Mouse (Mus musculus) MEL (cell line): ENCODE measurements around the gene Muc13. TPM values are rescaled to one million over a fixed set of nuclear protein-coding genes. Genes with fewer than 3 reads are reported as not detected.

Source experiments
- DNase-seq: peaks from one replicate; pipeline ENCODE4 v3.0.0; 2011; ENCODE audit warnings: low read depth, low spot score
- H3K27ac ChIP-seq: 2 replicates; pipeline ENCODE4 v1.5.1; 2012; ENCODE audit warnings: low read depth, mild to moderate bottlenecking, control low read depth, low read length, moderate library complexity; ENCODE audit not compliant: control insufficient read depth
- H3K27me3 ChIP-seq, 2 experiments: fragments of 150-350 bp in 1 of 2; sonication (generic) in 1 of 2; 2 replicates each; pipeline ENCODE4 v1.6.1; 2012; ENCODE audit warnings: low read length in 2 of 2, mild to moderate bottlenecking in 2 of 2, improper control_type of control experiment in 1 of 2, moderate library complexity in 1 of 2; ENCODE audit not compliant: insufficient read depth in 2 of 2, control insufficient read depth in 1 of 2
- H3K36me3 ChIP-seq, 2 experiments: 2 replicates each; pipeline ENCODE4 v1.6.1; 2012 to 2014; ENCODE audit warnings: low read length in 2 of 2, improper control_type of control experiment in 1 of 2, inconsistent platforms in 1 of 2, mild to moderate bottlenecking in 1 of 2; ENCODE audit not compliant: insufficient read depth in 2 of 2, control insufficient read depth in 1 of 2
- H3K4me1 ChIP-seq, 2 experiments: fragments of 150-350 bp in 1 of 2; sonication (generic) in 1 of 2; 2 replicates each; pipeline ENCODE4 v1.6.1; 2012; ENCODE audit warnings: low read length in 2 of 2, improper control_type of control experiment in 1 of 2, mild to moderate bottlenecking in 1 of 2; ENCODE audit not compliant: insufficient read depth in 2 of 2, control insufficient read depth in 1 of 2
- H3K4me3 ChIP-seq, 2 experiments: fragments of 150-350 bp in 1 of 2; sonication (generic) in 1 of 2; 2 replicates each; pipeline ENCODE4 v1.5.1; 2012; ENCODE audit warnings: low read depth in 2 of 2, low read length in 2 of 2, mild to moderate bottlenecking in 2 of 2, moderate library complexity in 2 of 2, control low read depth in 1 of 2, improper control_type of control experiment in 1 of 2; ENCODE audit not compliant: control insufficient read depth in 1 of 2, insufficient read depth in 1 of 2
- H3K79me2 ChIP-seq: 2 replicates; pipeline ENCODE4 v1.6.1; 2012; ENCODE audit warnings: mild to moderate bottlenecking, low read length, moderate library complexity; ENCODE audit not compliant: control insufficient read depth, poor library complexity, insufficient read depth
- H3K9ac ChIP-seq: 2 replicates; pipeline ENCODE4 v1.6.1; 2012; ENCODE audit warnings: low read depth, mild to moderate bottlenecking, control low read depth, low read length, moderate library complexity; ENCODE audit not compliant: control insufficient read depth, poor library complexity, severe bottlenecking
- H3K9me3 ChIP-seq: fragments of 150-350 bp; sonication (generic); replicated peaks from 2 replicates; pipeline ENCODE4 v1.6.1; 2012; ENCODE audit warnings: mild to moderate bottlenecking, low read length, improper control_type of control experiment, moderate library complexity; ENCODE audit not compliant: insufficient read depth
- BHLHE40 ChIP-seq: IDR thresholded peaks from 2 replicates; pipeline ENCODE4 v1.6.1; 2012; ENCODE audit warnings: low read depth, mild to moderate bottlenecking, inconsistent platforms, low read length, improper control_type of control experiment, borderline replicate concordance
- CHD2 ChIP-seq: IDR thresholded peaks from 2 replicates; pipeline ENCODE4 v1.6.1; 2011; ENCODE audit warnings: low read length, improper control_type of control experiment
- EP300 ChIP-seq, 2 experiments: IDR thresholded peaks; 2 replicates each; pipeline ENCODE4 v1.6.1; 2011; ENCODE audit warnings: improper control_type of control experiment in 2 of 2, low read length in 2 of 2, low read depth in 1 of 2, mild to moderate bottlenecking in 1 of 2
- ETS1 ChIP-seq: IDR thresholded peaks from 2 replicates; pipeline ENCODE4 v1.6.1; 2012; ENCODE audit warnings: low read depth, mild to moderate bottlenecking, inconsistent platforms, low read length, improper control_type of control experiment, moderate library complexity
- GATA1 ChIP-seq: IDR thresholded peaks from 2 replicates; pipeline ENCODE4 v1.6.1; 2011; ENCODE audit warnings: low read depth, low read length, improper control_type of control experiment
- KAT2A ChIP-seq: conservative IDR thresholded peaks from 2 replicates; pipeline ENCODE4 v1.6.1; 2012; ENCODE audit warnings: low read depth, low read length, improper control_type of control experiment, inconsistent platforms
- MAFK ChIP-seq: IDR thresholded peaks from 2 replicates; pipeline ENCODE4 v1.6.1; 2011; ENCODE audit warnings: low read depth, mild to moderate bottlenecking, low read length, improper control_type of control experiment, borderline replicate concordance
- MAX ChIP-seq: IDR thresholded peaks from 2 replicates; pipeline ENCODE4 v1.6.1; 2011; ENCODE audit warnings: low read length, improper control_type of control experiment
- MAZ ChIP-seq: IDR thresholded peaks from 2 replicates; pipeline ENCODE4 v1.6.1; 2012; ENCODE audit warnings: low read depth, mild to moderate bottlenecking, inconsistent platforms, low read length, improper control_type of control experiment
- MEF2A ChIP-seq: IDR thresholded peaks from 2 replicates; pipeline ENCODE4 v1.6.1; 2014; ENCODE audit warnings: low read depth, mild to moderate bottlenecking, inconsistent platforms, low read length, improper control_type of control experiment; ENCODE audit not compliant: poor library complexity, insufficient replicate concordance, severe bottlenecking; ENCODE audit errors: extremely low read depth
- MXI1 ChIP-seq: IDR thresholded peaks from 2 replicates; pipeline ENCODE4 v1.6.1; 2011; ENCODE audit warnings: mild to moderate bottlenecking, low read depth, low read length, improper control_type of control experiment
- MYB ChIP-seq: IDR thresholded peaks from 2 replicates; pipeline ENCODE4 v1.6.1; 2011; ENCODE audit warnings: mild to moderate bottlenecking, low read depth, low read length, improper control_type of control experiment
- MYC ChIP-seq: IDR thresholded peaks from 2 replicates; pipeline ENCODE4 v1.6.1; 2011; ENCODE audit warnings: low read depth, mild to moderate bottlenecking, low read length, improper control_type of control experiment, moderate library complexity
- NELFE ChIP-seq: IDR thresholded peaks from 2 replicates; pipeline ENCODE4 v1.6.1; 2011; ENCODE audit warnings: low read depth, low read length, improper control_type of control experiment
- NRF1 ChIP-seq: IDR thresholded peaks from 2 replicates; pipeline ENCODE4 v1.6.1; 2014; ENCODE audit warnings: low read depth, mild to moderate bottlenecking, inconsistent platforms, low read length, improper control_type of control experiment, moderate library complexity; ENCODE audit not compliant: poor library complexity, insufficient read depth, severe bottlenecking
- POLR2A ChIP-seq, 2 experiments: IDR thresholded peaks; 2 replicates each; pipeline ENCODE4 v1.6.1; 2011 to 2012; ENCODE audit warnings: low read length in 2 of 2, mild to moderate bottlenecking in 2 of 2, control low read depth in 1 of 2, improper control_type of control experiment in 1 of 2, low read depth in 1 of 2, moderate library complexity in 1 of 2; ENCODE audit not compliant: control insufficient read depth in 1 of 2, insufficient read depth in 1 of 2, poor library complexity in 1 of 2
- RAD21 ChIP-seq: IDR thresholded peaks from 2 replicates; pipeline ENCODE4 v1.6.1; 2011; ENCODE audit warnings: mild to moderate bottlenecking, low read depth, low read length, improper control_type of control experiment
- RCOR1 ChIP-seq: IDR thresholded peaks from 2 replicates; pipeline ENCODE4 v1.6.1; 2012; ENCODE audit warnings: low read depth, mild to moderate bottlenecking, inconsistent platforms, low read length, improper control_type of control experiment
- SIN3A ChIP-seq: IDR thresholded peaks from 2 replicates; pipeline ENCODE4 v1.6.1; 2012; ENCODE audit warnings: low read length, improper control_type of control experiment, inconsistent platforms
- SMC3 ChIP-seq: IDR thresholded peaks from 2 replicates; pipeline ENCODE4 v1.6.1; 2011; ENCODE audit warnings: low read depth, low read length, improper control_type of control experiment
- TAL1 ChIP-seq: IDR thresholded peaks from 2 replicates; pipeline ENCODE4 v1.6.1; 2012; ENCODE audit warnings: mild to moderate bottlenecking, inconsistent platforms, low read length, moderate library complexity, mixed read lengths
- TBP ChIP-seq: IDR thresholded peaks from 2 replicates; pipeline ENCODE4 v1.8.0; 2011; ENCODE audit warnings: low read depth, low read length, improper control_type of control experiment
- TCF12 ChIP-seq: IDR thresholded peaks from 2 replicates; pipeline ENCODE4 v1.6.1; 2014; ENCODE audit warnings: low read depth, mild to moderate bottlenecking, inconsistent platforms, low read length, improper control_type of control experiment, moderate library complexity
- UBTF ChIP-seq: IDR thresholded peaks from 2 replicates; pipeline ENCODE4 v1.6.1; 2012; ENCODE audit warnings: low read depth, mild to moderate bottlenecking, inconsistent platforms, low read length, improper control_type of control experiment, moderate library complexity, borderline replicate concordance; ENCODE audit not compliant: insufficient read depth
- USF1 ChIP-seq: IDR thresholded peaks from 2 replicates; pipeline ENCODE4 v1.6.1; 2014; ENCODE audit warnings: low read depth, mild to moderate bottlenecking, inconsistent platforms, low read length, improper control_type of control experiment, moderate library complexity
- USF2 ChIP-seq, 2 experiments: IDR thresholded peaks; 2 replicates each; pipeline ENCODE4 v1.6.1; 2011 to 2012; ENCODE audit warnings: improper control_type of control experiment in 2 of 2, low read length in 2 of 2, borderline replicate concordance in 1 of 2, inconsistent platforms in 1 of 2, low read depth in 1 of 2, mild to moderate bottlenecking in 1 of 2; ENCODE audit not compliant: insufficient read depth in 1 of 2
- ZC3H11A ChIP-seq: IDR thresholded peaks from 2 replicates; pipeline ENCODE4 v1.6.1; 2012; ENCODE audit warnings: low read depth, mild to moderate bottlenecking, inconsistent platforms, low read length, improper control_type of control experiment
- ZNF384 ChIP-seq: IDR thresholded peaks from 2 replicates; pipeline ENCODE4 v1.6.1; 2012; ENCODE audit warnings: low read depth, mild to moderate bottlenecking, inconsistent platforms, low read length, improper control_type of control experiment
- polyA plus RNA-seq, 2 experiments: library from polyadenylated mRNA; stranded (reverse) in 1 of 2; unstranded in 1 of 2; fragments of >175 nt in 1 of 2; fragments of >200 nt in 1 of 2; gene quantifications; 2 replicates each; pipeline versions ENCODE4 v1.2.1 to v1.2.4; 2012; ENCODE audit warnings: low replicate concordance in 2 of 2, low read depth in 1 of 2; ENCODE audit not compliant: insufficient read length in 2 of 2, insufficient read depth in 1 of 2, missing spikeins in 1 of 2
- total RNA-seq: library from RNA; depleted of rRNA; stranded (reverse); fragments of 300-350 nt; gene quantifications from 2 replicates; pipeline ENCODE4 v1.2.3, GENCODE M21; 2012

Gene Muc13
- total and polyA plus RNA-seq, 3 experiments, result 59.5 to 129 TPM; not detected in 1

DNA sequence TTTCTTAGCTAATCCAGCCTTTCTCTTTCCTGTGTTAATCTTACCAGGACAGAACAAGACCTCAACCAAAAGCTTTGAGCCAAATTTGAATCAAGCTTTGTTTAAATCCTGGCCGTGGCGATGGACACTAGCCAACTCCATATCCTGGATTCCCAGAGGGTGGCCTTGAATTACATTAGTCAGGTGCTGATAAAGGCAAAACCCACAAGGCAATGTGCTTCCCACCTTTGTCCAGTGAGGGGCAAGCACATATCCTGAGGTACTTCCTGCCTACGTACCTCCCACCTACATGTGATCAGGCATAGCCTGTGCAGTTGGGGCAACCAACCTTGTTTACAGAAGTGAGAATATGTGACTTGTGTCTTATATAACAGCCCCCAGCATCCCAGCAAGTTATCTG is 18.9 kb upstream of the Muc13 start:
- H3K4me1 ChIP-seq, result peaks cover 31 to 60% of the 10 kb centered on the region in 2 experiments
- H3K79me2 ChIP-seq, result no peaks in the 10 kb centered on the region
- no peaks in the 10 kb centered on the region for H3K27me3 ChIP-seq

DNA sequence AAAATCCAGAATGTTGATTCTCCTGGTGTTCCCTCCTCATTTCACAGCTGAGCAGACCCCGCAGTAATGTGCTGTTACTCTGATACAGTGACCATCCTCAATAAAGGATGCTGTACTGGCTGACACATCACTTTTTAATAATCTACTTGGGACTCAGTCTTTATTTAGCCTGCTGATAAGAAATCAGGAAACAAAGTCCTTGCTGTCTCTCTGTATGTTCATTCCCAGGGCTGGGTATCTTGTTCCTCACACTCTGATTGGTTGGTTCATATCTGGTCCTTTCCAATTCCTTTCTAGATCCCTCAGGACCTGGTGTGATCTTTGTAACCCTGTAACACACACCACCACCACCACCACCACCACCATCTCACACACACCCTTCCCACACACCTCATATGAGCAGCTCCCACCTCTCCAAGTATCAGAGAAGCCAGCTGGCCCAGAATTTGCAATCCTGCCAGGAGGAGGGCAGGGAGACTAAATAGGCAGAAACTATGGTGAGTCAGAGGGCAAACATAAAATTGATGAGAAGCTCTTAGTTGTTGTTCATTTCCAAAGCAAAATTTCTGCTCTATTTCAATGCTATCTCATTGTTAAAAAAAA is 18.0 kb upstream of the Muc13 start:
- no peaks in the 10 kb centered on the region for H3K27me3 ChIP-seq
- no peaks in the 10 kb centered on the region for H3K79me2 ChIP-seq
- no peak overlapping the region for H3K4me3 ChIP-seq
- peaks cover 28 to 56% of the 10 kb centered on the region in 2 experiments for H3K4me1 ChIP-seq
- peak overlapping the region; percentile 39; the same call in 1 of the 2 replicates for H3K27ac ChIP-seq
- peak; percentile 58 for DNase-seq
- H3K36me3 ChIP-seq, result peaks cover 0 to 49% of the 10 kb centered on the region in 2 experiments; a peak in 2 of 4 replicates
- no peaks in the 10 kb centered on the region for H3K9me3 ChIP-seq
- no peak overlapping the region; the same call in 1 of the 2 replicates for H3K9ac ChIP-seq
- no peak for TF ChIP-seq MYB
- TF ChIP-seq RCOR1, result peak; percentile 49
- TF ChIP-seq TAL1, result no peak; the same call in 1 of the 2 replicates
- no peak for TF ChIP-seq MAFK
- TF ChIP-seq BHLHE40, result no peak
- TF ChIP-seq POLR2A (IDR thresholded peaks at IDR 0.05; ENCODE audit: control insufficient read depth in 1 of 2, insufficient read depth in 1 of 2, low read depth in 1 of 2, low read length in 2 of 2, poor library complexity in 1 of 2), result peak in 1 of 2 experiments; percentile 16; a peak in 1 of 4 replicates
- peak; percentile 60 for TF ChIP-seq ETS1
- peak; percentile 89; the same call in 1 of the 2 replicates for TF ChIP-seq MEF2A
- TF ChIP-seq USF2 (IDR thresholded peaks at IDR 0.05; ENCODE audit: borderline replicate concordance in 1 of 2, insufficient read depth in 1 of 2, low read depth in 1 of 2, low read length in 2 of 2), result no peak
- TF ChIP-seq NRF1, result no peak
- no peak for TF ChIP-seq ZNF384
- TF ChIP-seq USF1, result no peak
- no peak for TF ChIP-seq KAT2A
- 0 out of 2 replicates have a peak, but pooled peaks have one; percentile 51 for TF ChIP-seq TBP
- TF ChIP-seq NELFE, result no peak
- TF ChIP-seq RAD21, result no peak
- TF ChIP-seq SMC3, result no peak
- no peak for TF ChIP-seq ZC3H11A
- peak; percentile 88 for TF ChIP-seq GATA1
- TF ChIP-seq UBTF, result no peak
- TF ChIP-seq CHD2, result no peak
- no peak for TF ChIP-seq MAX
- no peak for TF ChIP-seq MXI1
- TF ChIP-seq SIN3A, result peak; percentile 42; the same call in 1 of the 2 replicates
- TF ChIP-seq TCF12, result peak; percentile 27; the same call in 1 of the 2 replicates
- peak in 1 of 2 experiments; percentile 43; a peak in 3 of 4 replicates for TF ChIP-seq EP300 (IDR thresholded peaks at IDR 0.05; ENCODE audit: low read depth in 1 of 2, low read length in 2 of 2)
- no peak for TF ChIP-seq MYC
- TF ChIP-seq MAZ, result no peak

More for the DNA sequence above, 18.9 kb upstream of the Muc13 start:
- Histone ChIP-seq H3K9ac (no peak overlapping the region), H3K4me3 (no peak overlapping the region), H3K27ac (peak overlapping the region; percentile 0; the same call in 1 of the 2 replicates), H3K9me3 (no peaks in the 10 kb centered on the region), H3K36me3 (peaks cover 0 to 54% of the 10 kb centered on the region in 2 experiments; a peak in 2 of 4 replicates)
- TF ChIP-seq ZNF384 (no peak), TAL1 (peak; percentile 25; the same call in 1 of the 2 replicates)
- DNase-seq, result peak; percentile 55
